Mouse (Mus musculus): ENCODE data around the gene Acrbp.
"Not testable (repeated sequence)": the region's sequence is repeated elsewhere in the genome, so short reads cannot be mapped to it uniquely, and the experiment has no call there.

The Acrbp gene

GRCm38 (mm10) chr6:125049678-125050077 is at the start of gene Acrbp:
TSS of gene Acrbp (plus strand) at chr6:125049689.
- no peak for DNase-seq (ENCODE audit: low spot score in 2 of 2)

DNA sequence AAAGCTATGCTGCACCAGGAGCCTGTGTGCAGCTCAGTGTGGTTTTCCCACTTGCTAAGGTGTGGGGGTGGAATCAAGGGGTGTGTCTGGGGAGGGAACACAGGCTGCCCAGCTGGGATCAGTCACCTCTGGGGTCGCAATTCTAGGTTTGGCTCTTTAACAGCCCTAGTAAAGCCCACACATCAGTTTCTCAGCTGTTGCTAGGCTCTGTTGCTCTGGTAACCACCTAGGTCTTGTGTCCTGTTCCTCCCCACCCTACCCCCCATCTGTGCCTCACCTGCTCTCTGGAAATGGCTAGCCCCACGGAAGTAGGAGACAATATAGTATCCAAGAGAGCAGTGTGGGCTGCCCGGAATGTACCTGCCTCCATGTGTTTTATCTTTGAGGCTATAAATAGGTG is 45.8 kb upstream of the Acrbp start:
- no peak for DNase-seq (ENCODE audit: low spot score in 2 of 2)

- DNase-seq (ENCODE audit: low spot score in 2 of 2) = no peak
These were observed 44.4 kb upstream of the Acrbp start for GRCm38 (mm10) chr6:125005086-125005485.

DNA sequence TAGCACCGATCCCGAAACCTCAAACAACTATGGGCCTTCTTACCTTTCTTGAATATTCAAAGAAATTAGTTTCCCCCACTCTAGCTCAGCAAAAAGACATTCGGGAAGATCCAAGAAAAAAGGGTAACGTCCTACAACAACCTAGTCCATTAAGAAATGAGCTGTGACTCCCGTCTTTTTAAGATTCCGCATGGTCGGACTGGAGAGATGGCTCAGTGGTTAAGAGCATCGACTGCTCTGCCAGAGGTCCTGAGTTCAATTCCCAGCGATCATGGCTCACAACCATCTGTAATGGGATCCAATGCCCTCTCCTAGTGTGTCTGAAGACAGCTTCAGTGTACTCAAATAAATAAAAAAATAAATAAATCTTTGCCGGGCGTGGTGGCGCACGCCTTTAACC is 41.4 kb upstream of the Acrbp start:
- DNase-seq (ENCODE audit: low spot score in 2 of 2) = no peak

DNA sequence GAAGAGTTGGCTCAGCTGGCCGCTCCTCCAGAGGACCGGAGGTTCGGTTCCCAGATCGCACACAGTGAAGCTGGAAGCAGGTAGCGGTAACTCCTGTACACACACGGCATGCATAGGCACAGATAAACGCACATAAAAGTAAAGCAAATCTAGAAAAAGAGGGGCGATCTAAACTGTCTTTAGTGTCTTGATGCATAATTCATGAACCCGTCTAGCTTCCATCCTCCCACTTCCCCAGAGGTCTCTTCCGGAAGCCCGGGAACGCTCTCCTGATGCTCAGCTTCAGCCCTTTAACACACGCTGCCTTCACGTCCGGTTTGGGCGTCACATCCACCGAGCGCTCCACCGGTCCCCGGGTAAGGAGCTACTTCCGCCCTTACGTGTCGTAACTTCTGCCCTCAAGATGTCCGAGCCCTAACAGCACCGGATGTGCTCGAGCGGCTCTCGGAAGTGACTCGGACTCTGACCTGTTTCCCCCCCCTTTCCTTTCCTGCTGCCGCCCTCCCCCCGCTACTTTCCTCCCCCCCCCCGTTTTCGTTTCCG is 40.8 kb upstream of the Acrbp start:
- peak; percentile 96 for DNase-seq (ENCODE audit: low spot score in 2 of 2)

GRCm38 (mm10) chr6:125009129-125009180 is 40.5 kb upstream of the Acrbp start, which contains the start of gene Zfp384:
TSS of gene Zfp384 (plus strand) at chr6:125009145.
- no peak for DNase-seq (ENCODE audit: low spot score in 2 of 2)

GRCm38 (mm10) chr6:125009181-125010073 is 40.1 kb upstream of the Acrbp start:
- DNase-seq (ENCODE audit: low spot score in 2 of 2) = peak; percentile 75 to 80

GRCm38 (mm10) chr6:125017682-125018081 is 31.8 kb upstream of the Acrbp start:
- DNase-seq (ENCODE audit: low spot score in 2 of 2) = no peak

GRCm38 (mm10) chr6:125030532-125030931 is 19.0 kb upstream of the Acrbp start:
- DNase-seq (ENCODE audit: low spot score in 2 of 2) = peak in 1 of 2 experiments; percentile 41

DNA sequence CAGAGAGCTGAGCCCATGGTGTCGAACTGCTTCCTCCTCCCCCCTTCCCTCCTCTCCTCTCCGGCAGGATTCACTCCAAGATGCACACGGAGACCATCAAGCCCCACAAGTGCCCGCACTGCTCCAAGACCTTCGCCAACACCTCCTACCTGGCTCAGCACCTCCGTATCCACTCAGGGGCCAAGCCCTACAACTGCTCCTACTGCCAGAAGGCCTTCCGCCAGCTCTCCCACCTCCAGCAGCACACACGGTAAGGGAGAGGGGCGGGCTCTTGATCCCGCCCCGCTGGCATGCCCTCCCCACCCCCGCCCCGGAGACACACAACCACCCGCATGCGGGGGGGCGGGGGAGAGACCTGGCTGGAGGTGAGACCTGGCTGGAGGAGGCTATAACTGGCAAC is 17.9 kb upstream of the Acrbp start:
- no peak for DNase-seq (ENCODE audit: low spot score in 2 of 2)

GRCm38 (mm10) chr6:125038666-125039065 is 10.8 kb upstream of the Acrbp start:
- no peak for DNase-seq (ENCODE audit: low spot score in 2 of 2)

DNA sequence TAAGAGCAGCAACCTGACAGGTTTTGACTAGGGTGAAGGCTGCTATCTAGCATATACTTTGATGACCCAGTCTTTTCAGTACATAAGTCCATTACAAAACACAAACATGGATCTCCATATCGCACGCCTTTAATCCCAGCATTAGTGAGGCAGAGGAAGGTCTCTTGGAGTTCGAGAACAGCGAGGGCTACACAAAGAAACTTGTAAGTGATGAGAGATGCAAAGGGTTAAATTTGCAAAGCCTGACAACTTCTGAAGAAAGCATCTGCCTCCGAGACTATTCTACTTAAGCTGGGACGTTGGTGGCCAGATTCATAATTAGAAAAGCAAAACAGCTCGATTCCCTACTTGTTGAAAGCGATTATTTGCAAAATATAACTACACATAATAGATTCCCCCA is 10.4 kb upstream of the Acrbp start:
- no peak for DNase-seq (ENCODE audit: low spot score in 2 of 2)

GRCm38 (mm10) chr6:125039533-125040153 is 9.8 kb upstream of the Acrbp start, which contains the start of gene Ing4:
TSS of gene Ing4 (plus strand) at chr6:125039760.
- DNase-seq (ENCODE audit: low spot score in 2 of 2) = peak; percentile 84 to 89

GRCm38 (mm10) chr6:125040221-125040620 is 9.3 kb upstream of the Acrbp start:
- DNase-seq (ENCODE audit: low spot score in 2 of 2) = no peak

GRCm38 (mm10) chr6:125041047-125041446 is 8.4 kb upstream of the Acrbp start:
- DNase-seq (ENCODE audit: low spot score in 2 of 2) = no peak

DNA sequence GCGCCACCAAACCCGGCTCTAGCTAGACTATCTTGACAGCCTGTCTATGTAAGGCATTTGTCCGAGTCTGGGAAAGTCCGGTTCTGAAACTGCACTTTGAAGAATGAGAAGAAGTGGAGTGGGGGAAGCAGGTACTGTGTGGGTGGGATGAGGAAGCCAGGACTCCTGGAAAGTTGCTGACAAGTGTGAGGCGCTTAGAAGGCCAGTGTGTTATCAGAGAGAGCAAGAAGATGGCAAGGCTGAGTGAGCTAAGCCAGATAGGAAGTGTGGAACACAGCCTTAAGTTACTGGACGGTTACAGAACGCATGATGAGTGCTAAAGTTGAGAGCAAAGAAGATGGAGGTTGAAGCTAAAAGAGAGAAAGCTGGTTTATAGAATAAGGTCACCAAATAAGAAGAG is 7.4 kb upstream of the Acrbp start:
- no peak for DNase-seq (ENCODE audit: low spot score in 2 of 2)

DNA sequence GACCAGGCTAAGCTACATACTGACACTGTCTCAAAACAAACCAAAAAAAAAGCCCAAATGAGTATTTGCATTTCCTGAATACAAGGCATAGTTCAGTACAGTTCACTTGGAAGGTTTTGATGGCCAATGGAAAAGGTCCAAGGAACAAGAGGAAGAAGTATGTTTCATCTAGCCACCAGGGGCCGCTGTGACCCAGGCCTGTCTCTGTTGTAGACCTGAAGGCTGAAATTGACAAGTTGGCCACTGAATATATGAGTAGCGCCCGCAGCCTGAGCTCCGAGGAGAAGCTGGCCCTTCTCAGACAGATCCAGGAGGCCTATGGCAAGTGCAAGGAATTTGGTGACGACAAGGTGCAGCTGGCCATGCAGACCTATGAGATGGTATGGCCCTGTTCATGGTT is 2.8 kb upstream of the Acrbp start:
- peak; percentile 67 to 82 for DNase-seq (ENCODE audit: low spot score in 2 of 2)

- DNase-seq (ENCODE audit: low spot score in 2 of 2) = no peak
These were observed 1.7 kb downstream of the Acrbp start for GRCm38 (mm10) chr6:125051237-125051636.

GRCm38 (mm10) chr6:125061493-125061892 is 12.0 kb downstream of the Acrbp start:
- no peak for DNase-seq (ENCODE audit: low spot score in 2 of 2)

- DNase-seq (ENCODE audit: low spot score in 2 of 2) = no peak
These were observed 13.0 kb downstream of the Acrbp start for GRCm38 (mm10) chr6:125062511-125062910.

GRCm38 (mm10) chr6:125063906-125064305 is 14.4 kb downstream of the Acrbp start:
- DNase-seq (ENCODE audit: low spot score in 2 of 2) = no peak

GRCm38 (mm10) chr6:125065223-125065622 is 15.7 kb downstream of the Acrbp start:
- DNase-seq (ENCODE audit: low spot score in 2 of 2) = not testable (repeated sequence)

DNA sequence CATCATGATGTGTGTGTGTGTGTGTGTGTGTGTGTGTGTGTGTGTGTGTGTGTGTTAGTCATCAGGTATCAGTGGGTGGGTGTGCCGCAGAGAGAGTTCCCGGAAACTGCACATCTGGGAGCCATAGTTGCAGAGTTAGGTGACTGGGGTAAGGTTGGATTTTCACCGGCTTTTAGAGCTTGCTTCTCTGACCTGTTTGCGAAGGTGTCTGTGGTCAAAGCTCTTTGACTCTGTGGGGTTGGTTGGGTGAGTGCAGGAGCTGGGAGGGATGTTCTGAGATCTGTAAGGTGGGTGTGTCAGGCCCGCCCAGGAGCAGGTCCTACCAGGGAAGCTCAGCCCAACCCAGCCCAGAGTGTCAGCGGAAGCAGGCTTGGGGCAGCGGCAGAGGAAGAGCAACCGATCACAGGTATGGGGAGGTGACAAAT is 18.1 kb downstream of the Acrbp start, which contains the start of gene Lpar5:
Lpar5 (plus strand) TSS at position 350 of the 425 bp plus-strand sequence.
- no peak for DNase-seq (ENCODE audit: low spot score in 2 of 2)
